Mouse (Mus musculus): ENCODE results near the gene Rps6ka5.
A peak's percentile ranks its signal among the peaks of the same experiment; 100 is the strongest.

Gene Rps6ka5

GRCm38 (mm10) chr12:100724606-100725457, 2.0 kb downstream of the Rps6ka5 start:
- DNase-seq (ENCODE audit: low read depth, low spot score) = peak; percentile 100

GRCm38 (mm10) chr12:100724182-100724581, 2.6 kb downstream of the Rps6ka5 start:
- no peak for DNase-seq (ENCODE audit: low read depth, low spot score)

DNA sequence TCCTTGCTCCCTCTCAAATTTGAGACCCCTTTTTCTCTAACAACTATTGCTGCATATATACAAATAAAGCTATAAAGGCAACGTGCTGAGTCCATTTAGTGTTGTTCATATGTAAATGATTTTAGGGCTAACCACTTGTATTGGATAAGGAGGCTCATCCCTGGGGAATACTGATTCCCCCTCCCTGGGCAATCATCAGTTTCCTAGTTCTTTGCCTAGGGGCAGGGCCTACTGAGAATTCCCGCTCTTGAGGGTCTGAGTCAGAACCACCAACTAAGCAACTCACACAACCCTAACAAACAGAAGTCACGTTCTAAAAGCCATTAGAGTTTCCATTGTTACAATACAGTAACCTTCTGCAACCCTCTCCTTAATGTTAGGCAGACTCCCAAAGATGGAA, 6.0 kb downstream of the Rps6ka5 start:
- no peak for DNase-seq (ENCODE audit: low read depth, low spot score)

- no peak for DNase-seq (ENCODE audit: low read depth, low spot score)
Measured at GRCm38 (mm10) chr12:100717446-100717845, 9.3 kb downstream of the Rps6ka5 start.

GRCm38 (mm10) chr12:100716969-100717368, 9.8 kb downstream of the Rps6ka5 start:
- DNase-seq (ENCODE audit: low read depth, low spot score) = no peak

DNA sequence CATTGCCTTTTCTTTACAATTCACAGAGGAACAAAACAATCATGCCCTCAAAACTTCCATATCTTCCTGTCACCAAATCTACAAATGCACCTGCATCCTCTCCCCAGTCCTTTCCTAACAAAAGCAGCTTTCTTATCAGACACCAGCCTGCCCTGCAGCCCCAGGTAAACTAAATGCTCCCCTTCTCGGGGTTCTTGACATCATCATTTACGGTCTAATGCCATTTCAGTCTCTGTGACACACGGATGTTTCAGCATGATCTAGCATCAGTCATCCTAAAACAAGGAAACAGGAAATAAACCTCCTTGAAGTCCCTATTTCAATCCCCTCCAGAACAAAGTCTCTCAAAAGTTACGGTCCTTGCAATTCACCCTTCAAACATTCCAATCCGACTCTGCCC, 15.0 kb downstream of the Rps6ka5 start:
- DNase-seq (ENCODE audit: low read depth, low spot score) = peak; percentile 34

DNA sequence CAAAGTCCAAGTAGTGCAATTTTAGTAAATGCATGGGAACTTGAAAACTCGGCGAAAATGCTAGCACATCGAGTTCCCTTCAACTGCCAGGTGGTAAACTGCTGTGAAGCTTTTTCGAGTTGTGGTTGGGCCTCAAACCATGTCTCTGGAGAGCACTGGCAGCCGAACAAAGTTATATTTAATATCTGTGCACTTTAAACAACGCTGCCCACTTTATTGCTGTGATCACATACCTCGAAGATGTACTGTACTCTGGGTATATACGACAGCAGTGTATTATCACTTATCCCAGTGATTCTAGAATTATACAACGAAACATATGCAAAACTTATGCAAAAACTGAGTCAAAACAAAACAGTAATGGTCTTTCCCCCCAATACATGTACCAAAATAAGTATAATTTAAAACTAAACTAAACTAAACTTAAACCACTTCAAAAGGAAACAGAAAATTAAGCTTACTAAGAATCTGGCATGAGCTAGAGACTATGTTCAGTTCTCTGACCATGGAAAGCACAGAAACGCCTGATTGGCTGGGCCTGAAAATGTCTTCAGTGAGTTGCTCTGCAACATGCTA, 15.6 kb downstream of the Rps6ka5 start:
- DNase-seq (ENCODE audit: low read depth, low spot score) = peak; percentile 75

DNA sequence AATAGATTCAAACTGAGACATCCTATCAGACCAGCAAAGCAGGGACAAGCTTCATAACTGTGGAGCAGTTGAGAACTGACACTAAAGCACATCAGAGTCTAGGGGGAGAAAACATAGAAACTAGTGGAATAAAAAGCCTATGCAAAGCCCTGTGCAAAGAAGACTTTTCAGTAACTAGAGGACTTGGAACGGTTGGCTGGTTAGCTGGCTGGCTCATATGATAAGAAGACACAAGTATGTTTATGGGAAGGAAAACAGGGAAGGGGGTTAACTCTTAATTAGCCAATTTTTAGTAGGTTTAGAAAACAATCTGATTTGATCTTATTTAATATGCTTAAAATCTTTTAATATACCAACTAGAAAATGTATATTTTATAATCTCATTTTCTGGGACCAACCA, 16.4 kb downstream of the Rps6ka5 start:
- no peak for DNase-seq (ENCODE audit: low read depth, low spot score)

GRCm38 (mm10) chr12:100707312-100707711, 19.5 kb downstream of the Rps6ka5 start:
- no peak for DNase-seq (ENCODE audit: low read depth, low spot score)

DNA sequence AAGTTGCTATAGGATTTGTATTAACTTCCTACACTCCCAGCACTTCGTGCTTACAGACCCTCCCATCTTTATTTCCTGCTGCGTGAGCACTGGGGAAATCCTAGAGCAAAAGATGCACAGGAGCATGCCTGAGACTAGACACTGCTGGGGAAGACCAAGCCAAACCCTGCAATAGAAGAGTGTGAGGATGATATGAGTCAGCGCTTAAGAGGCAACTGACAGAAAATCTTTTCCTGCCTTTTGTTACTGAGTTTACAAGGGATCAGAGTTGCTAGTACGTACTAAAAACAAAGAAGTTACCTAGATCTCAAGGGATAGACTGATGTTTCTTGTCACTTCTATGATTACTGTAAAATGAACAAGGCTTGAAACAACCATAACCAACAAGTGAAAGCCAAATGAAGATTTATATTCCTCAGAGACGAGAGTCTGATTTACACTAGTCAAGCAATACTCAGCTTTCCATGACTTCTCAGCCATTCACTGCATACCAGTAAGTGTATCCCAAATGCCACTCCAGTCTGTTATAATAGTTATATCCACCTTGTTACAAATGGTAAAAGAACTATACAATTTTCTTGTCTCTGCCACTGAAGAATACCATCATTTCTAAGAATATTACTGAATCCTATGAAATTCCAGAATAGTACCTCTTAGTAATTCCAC, 21.6 kb downstream of the Rps6ka5 start:
- DNase-seq (ENCODE audit: low read depth, low spot score) = no peak

DNA sequence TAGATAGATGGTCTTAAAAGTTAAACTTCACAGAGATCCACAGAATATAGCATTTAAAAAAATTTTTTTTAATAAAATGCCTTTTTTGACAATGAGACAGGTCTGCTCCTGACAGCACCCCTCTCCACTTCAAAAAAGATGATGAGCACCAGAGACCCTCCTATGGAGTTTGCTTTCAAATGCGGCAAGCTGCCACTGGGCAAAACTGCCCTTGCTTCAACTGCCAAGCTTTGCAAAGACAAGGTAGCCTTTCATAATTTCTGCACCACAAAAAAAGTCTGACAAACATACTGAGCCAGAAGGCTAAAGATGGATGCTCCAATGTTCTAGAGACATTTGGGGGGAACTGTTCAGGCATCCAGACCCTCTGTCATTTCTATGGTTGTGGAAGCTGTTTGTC, 28.8 kb downstream of the Rps6ka5 start:
- no peak for DNase-seq (ENCODE audit: low read depth, low spot score)

GRCm38 (mm10) chr12:100696621-100697020, 30.2 kb downstream of the Rps6ka5 start:
- DNase-seq (ENCODE audit: low read depth, low spot score) = no peak

DNA sequence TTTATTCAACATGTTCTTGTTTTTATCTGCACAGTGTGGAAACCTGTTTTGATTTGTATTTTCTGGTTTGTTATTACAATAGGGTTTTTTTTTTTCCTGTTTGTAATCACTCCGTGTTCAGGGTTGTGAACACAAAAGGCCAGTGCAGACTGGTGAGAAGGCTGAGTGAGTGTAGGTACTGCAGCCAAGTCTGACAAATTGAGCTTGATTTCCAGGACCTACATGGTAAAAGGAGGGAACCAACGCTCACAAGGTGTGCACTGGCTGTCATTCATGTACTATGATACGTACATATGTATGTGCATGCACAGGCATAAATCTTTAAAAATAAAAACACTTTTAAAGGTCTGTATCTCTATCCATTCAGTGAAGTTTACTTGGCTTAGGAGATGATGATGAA, 31.5 kb downstream of the Rps6ka5 start:
- DNase-seq (ENCODE audit: low read depth, low spot score) = no peak

GRCm38 (mm10) chr12:100692208-100692607, 34.6 kb downstream of the Rps6ka5 start:
- no peak for DNase-seq (ENCODE audit: low read depth, low spot score)

GRCm38 (mm10) chr12:100690444-100690843, 36.3 kb downstream of the Rps6ka5 start:
- DNase-seq (ENCODE audit: low read depth, low spot score) = no peak

DNA sequence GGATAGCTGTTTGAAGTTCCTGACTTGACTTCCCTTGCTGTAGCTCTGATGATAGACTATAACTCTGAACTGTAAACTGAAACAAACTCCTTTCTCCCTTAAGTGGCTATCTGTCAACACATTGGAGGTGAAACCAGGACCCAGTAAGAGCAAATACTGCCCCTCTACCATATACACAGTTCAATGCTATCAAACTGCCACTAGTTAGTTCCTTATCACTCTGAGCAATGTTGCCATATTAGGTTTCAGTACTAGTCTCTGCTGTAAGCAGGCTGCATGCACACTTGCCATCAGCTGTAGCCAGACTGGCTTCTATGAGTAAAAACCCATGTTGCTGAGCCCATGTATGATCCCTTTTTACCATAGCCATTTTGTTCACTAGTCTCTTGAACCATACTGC, 38.6 kb downstream of the Rps6ka5 start:
- DNase-seq (ENCODE audit: low read depth, low spot score) = no peak

DNA sequence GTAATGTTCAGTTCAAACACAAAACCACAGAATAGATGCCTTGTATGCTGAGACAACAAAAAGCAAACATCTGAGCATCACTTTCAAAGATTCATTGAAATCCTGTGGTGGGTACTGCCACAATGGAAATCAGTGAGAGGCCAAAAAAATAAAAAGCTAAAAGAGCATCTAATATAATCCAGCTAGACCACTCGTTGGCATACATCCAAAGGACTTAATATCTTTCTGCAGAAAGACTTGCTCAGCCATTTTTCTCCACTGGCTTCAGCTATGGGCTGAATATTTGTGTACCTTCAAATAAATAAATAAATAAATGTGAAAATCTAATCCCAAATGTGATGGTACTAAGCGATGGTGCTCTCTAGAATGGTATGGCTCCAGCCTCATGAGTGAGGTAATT, 39.8 kb downstream of the Rps6ka5 start:
- DNase-seq (ENCODE audit: low read depth, low spot score) = no peak

GRCm38 (mm10) chr12:100681752-100682151, 45.0 kb downstream of the Rps6ka5 start:
- no peak for DNase-seq (ENCODE audit: low read depth, low spot score)

- no peak for DNase-seq (ENCODE audit: low read depth, low spot score)
Measured at GRCm38 (mm10) chr12:100681241-100681640, 45.5 kb downstream of the Rps6ka5 start.

DNA sequence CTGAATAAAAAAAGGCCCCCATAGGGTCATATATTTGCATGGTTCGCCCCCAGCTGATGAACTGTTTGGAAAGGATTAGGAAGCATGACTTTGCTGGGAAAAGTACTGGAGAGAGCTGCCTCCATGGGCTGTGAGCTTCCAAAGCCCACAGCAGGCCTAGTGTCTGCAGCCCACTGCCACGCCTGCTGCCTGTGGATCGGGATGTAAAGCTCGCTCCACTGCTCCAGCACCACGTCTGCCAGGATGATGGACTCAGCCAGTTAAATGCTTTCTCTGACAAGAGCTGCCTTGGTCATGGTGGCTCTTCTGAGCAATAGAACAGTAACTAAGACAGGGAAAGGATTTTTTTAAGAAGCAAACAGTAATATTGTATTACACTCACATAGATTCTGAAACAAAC, 46.1 kb downstream of the Rps6ka5 start:
- DNase-seq (ENCODE audit: low read depth, low spot score) = no peak

- no peak for DNase-seq (ENCODE audit: low read depth, low spot score)
Measured at GRCm38 (mm10) chr12:100670647-100671199, 56.1 kb downstream of the Rps6ka5 start.

DNA sequence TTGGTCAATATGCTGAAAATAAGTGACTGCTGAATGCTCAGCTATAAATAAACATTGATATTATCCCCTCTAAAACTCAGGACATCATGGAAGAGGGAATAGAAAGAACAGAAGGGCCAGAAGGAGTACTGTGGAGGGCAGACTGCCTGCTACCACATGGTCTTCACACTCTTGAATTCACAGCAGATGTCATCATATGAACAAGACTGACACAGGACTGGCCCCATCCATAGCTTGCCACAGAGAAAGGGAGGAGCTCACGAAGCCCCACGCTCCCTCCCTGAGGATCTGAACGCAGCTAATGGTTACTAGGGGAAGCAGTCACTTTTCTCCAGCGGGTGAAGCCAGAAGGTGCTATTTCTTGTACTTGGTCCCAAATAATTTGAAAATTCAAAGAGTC, 61.5 kb downstream of the Rps6ka5 start:
- no peak for DNase-seq (ENCODE audit: low read depth, low spot score)

Data from A20 (cell line).